Mouse (Mus musculus): ENCODE data around the gene Acot6. TPM values are rescaled to one million over a fixed set of nuclear protein-coding genes. Genes with fewer than 3 reads are reported as not detected.
A peak's percentile ranks its signal among the peaks of the same experiment; 100 is the strongest.
"Not testable (repeated sequence)": the region's sequence is repeated elsewhere in the genome, so short reads cannot be mapped to it uniquely, and the experiment has no call there.

Gene Acot6
- polyA plus RNA-seq, 1 experiment: 0.78 TPM

DNA sequence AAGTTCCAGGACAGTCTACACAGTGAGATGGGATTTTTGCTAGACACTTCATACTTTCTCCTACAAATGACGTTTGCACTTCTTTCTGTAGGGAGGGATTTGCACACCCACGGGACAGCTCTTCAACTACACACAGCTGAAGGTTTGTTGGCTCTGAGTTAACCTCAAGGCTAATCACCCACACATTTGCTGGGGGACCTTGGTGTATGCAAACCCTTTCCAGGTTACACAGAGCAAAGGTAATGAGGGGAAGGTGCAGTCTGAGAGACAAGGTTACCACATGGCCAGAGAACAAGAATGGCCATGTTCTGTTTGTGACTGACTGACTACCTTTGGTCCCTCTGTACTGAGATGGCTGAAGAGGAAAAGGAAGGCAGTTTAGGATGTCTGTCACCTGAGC, 16.6 kb upstream of the Acot6 start:
- Histone ChIP-seq H3K9me3 (replicated peaks; ENCODE audit: control insufficient read depth, insufficient read depth, low read length, poor library complexity, severe bottlenecking) (no peaks in the 10 kb centered on the region), H3K4me3 (ENCODE audit: low read depth, low read length) (no peak overlapping the region), H3K9ac (ENCODE audit: low read depth, poor library complexity, severe bottlenecking) (no peak overlapping the region), H3K4me1 (ENCODE audit: control insufficient read depth, insufficient read depth, low read length) (no peaks in the 10 kb centered on the region), H3K27me3 (ENCODE audit: control insufficient read depth, insufficient read depth, low read length, poor library complexity, severe bottlenecking) (no peaks in the 10 kb centered on the region), H3K36me3 (ENCODE audit: control insufficient read depth, insufficient read depth, low read length, poor library complexity, severe bottlenecking) (no peaks in the 10 kb centered on the region), H3K27ac (ENCODE audit: insufficient read depth, low read length) (no peak overlapping the region)
- TF ChIP-seq EP300 (IDR thresholded peaks at IDR 0.05; ENCODE audit: insufficient read depth, low read depth, low read length) (no peak), POLR2A (IDR thresholded peaks at IDR 0.05; ENCODE audit: insufficient read depth, low read length) (no peak), CTCF (IDR thresholded peaks at IDR 0.05; ENCODE audit: low read depth, low read length) (no peak)

GRCm38 (mm10) chr12:84084581-84084980, 15.9 kb upstream of the Acot6 start:
- Histone ChIP-seq H3K27me3 (ENCODE audit: control insufficient read depth, insufficient read depth, low read length, poor library complexity, severe bottlenecking) (no peaks in the 10 kb centered on the region), H3K36me3 (ENCODE audit: control insufficient read depth, insufficient read depth, low read length, poor library complexity, severe bottlenecking) (no peaks in the 10 kb centered on the region), H3K27ac (ENCODE audit: insufficient read depth, low read length) (no peak overlapping the region), H3K9ac (ENCODE audit: low read depth, poor library complexity, severe bottlenecking) (no peak overlapping the region), H3K9me3 (replicated peaks; ENCODE audit: control insufficient read depth, insufficient read depth, low read length, poor library complexity, severe bottlenecking) (peaks cover 6% of the 10 kb centered on the region), H3K4me3 (ENCODE audit: low read depth, low read length) (no peak overlapping the region), H3K4me1 (ENCODE audit: control insufficient read depth, insufficient read depth, low read length) (no peaks in the 10 kb centered on the region)
- TF ChIP-seq EP300 (IDR thresholded peaks at IDR 0.05; ENCODE audit: insufficient read depth, low read depth, low read length): no peak
- no peak for TF ChIP-seq CTCF (IDR thresholded peaks at IDR 0.05; ENCODE audit: low read depth, low read length)
- TF ChIP-seq POLR2A (IDR thresholded peaks at IDR 0.05; ENCODE audit: insufficient read depth, low read length): no peak

GRCm38 (mm10) chr12:84094666-84095065, 5.8 kb upstream of the Acot6 start:
- not testable (repeated sequence) for H3K27me3 ChIP-seq (ENCODE audit: control insufficient read depth, insufficient read depth, low read length, poor library complexity, severe bottlenecking); H3K4me1 ChIP-seq (ENCODE audit: control insufficient read depth, insufficient read depth, low read length); H3K27ac ChIP-seq (ENCODE audit: insufficient read depth, low read length); H3K9ac ChIP-seq (ENCODE audit: low read depth, poor library complexity, severe bottlenecking); H3K36me3 ChIP-seq (ENCODE audit: control insufficient read depth, insufficient read depth, low read length, poor library complexity, severe bottlenecking); H3K4me3 ChIP-seq (ENCODE audit: low read depth, low read length)
- H3K9me3 ChIP-seq (replicated peaks; ENCODE audit: control insufficient read depth, insufficient read depth, low read length, poor library complexity, severe bottlenecking): peaks cover 24% of the 10 kb centered on the region

GRCm38 (mm10) chr12:84099605-84100004, 849 bp upstream of the Acot6 start:
- TF ChIP-seq POLR2A (IDR thresholded peaks at IDR 0.05; ENCODE audit: insufficient read depth, low read length): no peak
- TF ChIP-seq CTCF (IDR thresholded peaks at IDR 0.05; ENCODE audit: low read depth, low read length): no peak
- no peaks in the 10 kb centered on the region for H3K36me3 ChIP-seq (ENCODE audit: control insufficient read depth, insufficient read depth, low read length, poor library complexity, severe bottlenecking)
- no peak overlapping the region for H3K9ac ChIP-seq (ENCODE audit: low read depth, poor library complexity, severe bottlenecking)

DNA sequence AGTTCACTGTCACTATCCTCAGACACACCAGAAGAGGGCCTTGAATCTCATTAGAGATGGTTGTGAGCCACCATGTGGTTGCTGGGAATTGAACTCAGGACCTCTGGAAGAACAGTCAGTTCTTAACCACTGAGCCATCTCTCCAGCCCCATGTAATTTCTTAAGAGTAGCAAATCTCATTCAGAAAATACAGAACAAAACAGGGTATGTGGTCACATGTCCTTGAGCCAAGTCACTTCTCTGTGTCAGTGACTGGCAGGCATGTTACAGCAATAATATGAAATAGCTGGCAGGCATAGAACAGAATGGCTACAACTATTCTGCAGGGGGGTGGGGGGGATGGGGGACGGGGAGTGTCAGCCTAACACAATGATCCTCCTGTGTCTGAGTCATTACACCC, 383 bp upstream of the Acot6 start:
- Histone ChIP-seq H3K4me1 (ENCODE audit: control insufficient read depth, insufficient read depth, low read length) (no peaks in the 10 kb centered on the region), H3K27me3 (ENCODE audit: control insufficient read depth, insufficient read depth, low read length, poor library complexity, severe bottlenecking) (no peaks in the 10 kb centered on the region; the same call in 1 of the 2 replicates), H3K4me3 (ENCODE audit: low read depth, low read length) (no peak overlapping the region), H3K9ac (ENCODE audit: low read depth, poor library complexity, severe bottlenecking) (no peak overlapping the region), H3K36me3 (ENCODE audit: control insufficient read depth, insufficient read depth, low read length, poor library complexity, severe bottlenecking) (no peaks in the 10 kb centered on the region), H3K9me3 (replicated peaks; ENCODE audit: control insufficient read depth, insufficient read depth, low read length, poor library complexity, severe bottlenecking) (peaks cover 6% of the 10 kb centered on the region), H3K27ac (ENCODE audit: insufficient read depth, low read length) (no peak overlapping the region)
- TF ChIP-seq EP300 (IDR thresholded peaks at IDR 0.05; ENCODE audit: insufficient read depth, low read depth, low read length) (no peak), POLR2A (IDR thresholded peaks at IDR 0.05; ENCODE audit: insufficient read depth, low read length) (no peak), CTCF (IDR thresholded peaks at IDR 0.05; ENCODE audit: low read depth, low read length) (no peak)

More at GRCm38 (mm10) chr12:84099605-84100004, 849 bp upstream of the Acot6 start:
- H3K4me3 ChIP-seq (ENCODE audit: low read depth, low read length): no peak overlapping the region
- no peaks in the 10 kb centered on the region; the same call in 1 of the 2 replicates for H3K27me3 ChIP-seq (ENCODE audit: control insufficient read depth, insufficient read depth, low read length, poor library complexity, severe bottlenecking)
- H3K27ac ChIP-seq (ENCODE audit: insufficient read depth, low read length): no peak overlapping the region
- no peaks in the 10 kb centered on the region for H3K4me1 ChIP-seq (ENCODE audit: control insufficient read depth, insufficient read depth, low read length)
- peaks cover 6% of the 10 kb centered on the region for H3K9me3 ChIP-seq (replicated peaks; ENCODE audit: control insufficient read depth, insufficient read depth, low read length, poor library complexity, severe bottlenecking)

DNA sequence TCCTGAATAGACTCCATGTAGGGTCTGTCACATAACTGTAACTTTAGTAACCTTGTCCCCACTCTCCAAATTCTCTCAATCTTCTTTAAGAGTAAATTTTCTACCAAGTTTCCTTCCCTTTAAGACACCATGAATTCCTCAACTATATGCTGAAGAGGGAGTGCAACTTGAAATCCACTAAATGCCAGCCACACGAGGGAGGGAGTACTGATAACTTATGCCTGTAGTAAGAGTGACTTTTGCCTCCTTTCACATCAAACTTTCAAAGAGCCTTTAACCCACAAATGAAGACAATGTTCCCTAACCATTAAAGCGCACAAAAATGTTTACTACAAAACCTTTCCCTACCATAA, 1.0 kb downstream of the Acot6 start:
- Histone ChIP-seq H3K27me3 (ENCODE audit: control insufficient read depth, insufficient read depth, low read length, poor library complexity, severe bottlenecking) (no peaks in the 10 kb centered on the region; the same call in 1 of the 2 replicates), H3K36me3 (ENCODE audit: control insufficient read depth, insufficient read depth, low read length, poor library complexity, severe bottlenecking) (no peaks in the 10 kb centered on the region), H3K9me3 (replicated peaks; ENCODE audit: control insufficient read depth, insufficient read depth, low read length, poor library complexity, severe bottlenecking) (no peaks in the 10 kb centered on the region), H3K27ac (ENCODE audit: insufficient read depth, low read length) (no peak overlapping the region), H3K9ac (ENCODE audit: low read depth, poor library complexity, severe bottlenecking) (0 out of 2 replicates have a peak overlapping the region, but pooled peaks have one; percentile 38), H3K4me3 (ENCODE audit: low read depth, low read length) (peak overlapping the region; percentile 62), H3K4me1 (ENCODE audit: control insufficient read depth, insufficient read depth, low read length) (no peaks in the 10 kb centered on the region)
- TF ChIP-seq CTCF (IDR thresholded peaks at IDR 0.05; ENCODE audit: low read depth, low read length): no peak

Data from ES-Bruce4 (cell line).